8 mouse cellular contexts compared by ENCODE assay signal in genomic region chr16:45158136-45158521, GRCm38 (mm10). TPM values are rescaled to one million over a fixed set of nuclear protein-coding genes. Genes with fewer than 3 reads are reported as not detected.
DNase-seq lines count a peak whose midpoint lies in the region; ATAC-seq and TF ChIP-seq lines count a peak whose summit lies in the region.

No protein-coding gene starts in this region.

- peaks cover 13% of the 10 kb centered on the region for H3K4me1 ChIP-seq in E14TG2a.4 (replicated peaks; ENCODE audit: low read depth, low read length)
- H3K4me1 ChIP-seq in heart, embryonic 10.5 days: peaks cover 15% of the 10 kb centered on the region
- peaks cover 14% of the 10 kb centered on the region for H3K4me1 ChIP-seq in kidney, embryonic 15.5 days
- H3K4me1 ChIP-seq in midbrain, postnatal 0 days (ENCODE audit: insufficient read depth, low read length): peaks cover 8% of the 10 kb centered on the region; the same call in 1 of the 2 replicates
- no peaks in the 10 kb centered on the region for H3K4me1 ChIP-seq in stomach, postnatal 0 days (replicated peaks; ENCODE audit: control insufficient read depth, insufficient read depth)

- ATAC-seq in erythroblast, adult 5-6 weeks (replicated peaks; ENCODE audit: low FRiP score, poor library complexity, severe bottlenecking): peak; percentile 81
- peak; percentile 77 for ATAC-seq in kidney, embryonic 15.5 days (replicated peaks; ENCODE audit: low FRiP score)
- peak; percentile 87 for ATAC-seq in midbrain, postnatal 0 days (ENCODE audit: low FRiP score)
- peak; percentile 78 for ATAC-seq in stomach, postnatal 0 days (ENCODE audit: low FRiP score, low TSS enrichment)

- H3K4me3 ChIP-seq in E14TG2a.4 (replicated peaks; ENCODE audit: low read length): peak overlapping the region; percentile 94
- H3K4me3 ChIP-seq in heart, embryonic 10.5 days: peak overlapping the region; percentile 95
- H3K4me3 ChIP-seq in kidney, embryonic 15.5 days (replicated peaks): peak overlapping the region; percentile 90
- H3K4me3 ChIP-seq in midbrain, postnatal 0 days (ENCODE audit: low read depth, low read length): peak overlapping the region; percentile 95
- H3K4me3 ChIP-seq in stomach, postnatal 0 days (ENCODE audit: low read depth, low read length): peak overlapping the region; percentile 87

- no peaks in the 10 kb centered on the region for H3K36me3 ChIP-seq in E14TG2a.4 (ENCODE audit: insufficient read depth, low read length)
- peaks cover 13% of the 10 kb centered on the region; the same call in 1 of the 2 replicates for H3K36me3 ChIP-seq in heart, embryonic 10.5 days
- H3K36me3 ChIP-seq in kidney, embryonic 15.5 days: no peaks in the 10 kb centered on the region; the same call in 1 of the 2 replicates
- H3K36me3 ChIP-seq in midbrain, postnatal 0 days (ENCODE audit: insufficient read depth, low read length): peaks cover 6% of the 10 kb centered on the region; the same call in 1 of the 2 replicates
- H3K36me3 ChIP-seq in stomach, postnatal 0 days (ENCODE audit: control insufficient read depth, insufficient read depth, low read length): no peaks in the 10 kb centered on the region

- H3K27me3 ChIP-seq in E14TG2a.4 (ENCODE audit: insufficient read depth, low read length): no peaks in the 10 kb centered on the region
- no peaks in the 10 kb centered on the region for H3K27me3 ChIP-seq in heart, embryonic 10.5 days (ENCODE audit: insufficient read depth, poor library complexity, severe bottlenecking)
- H3K27me3 ChIP-seq in kidney, embryonic 15.5 days: no peaks in the 10 kb centered on the region
- no peaks in the 10 kb centered on the region for H3K27me3 ChIP-seq in midbrain, postnatal 0 days (ENCODE audit: insufficient read depth, low read length)
- H3K27me3 ChIP-seq in stomach, postnatal 0 days (ENCODE audit: control insufficient read depth, insufficient read depth, low read length): no peaks in the 10 kb centered on the region

- under 1% methylated on average over 20 of the region's 20 CpGs for WGBS in heart, embryonic 10.5 days
- WGBS in kidney, embryonic 15.5 days: under 1% methylated on average over 20 of the region's 20 CpGs
- WGBS in midbrain, postnatal 0 days: under 1% methylated on average over 20 of the region's 20 CpGs
- under 1% methylated on average over 20 of the region's 20 CpGs for WGBS in stomach, postnatal 0 days

- H3K9me3 ChIP-seq in E14TG2a.4 (ENCODE audit: low read length): no peaks in the 10 kb centered on the region
- H3K9me3 ChIP-seq in heart, embryonic 10.5 days: no peaks in the 10 kb centered on the region
- no peaks in the 10 kb centered on the region for H3K9me3 ChIP-seq in kidney, embryonic 15.5 days (replicated peaks)
- no peaks in the 10 kb centered on the region for H3K9me3 ChIP-seq in midbrain, postnatal 0 days (ENCODE audit: low read length)
- H3K9me3 ChIP-seq in stomach, postnatal 0 days (ENCODE audit: control insufficient read depth, low read length): no peaks in the 10 kb centered on the region

- peak overlapping the region; percentile 92 for H3K27ac ChIP-seq in heart, embryonic 10.5 days
- H3K27ac ChIP-seq in kidney, embryonic 15.5 days: peak overlapping the region; percentile 97
- peak overlapping the region; percentile 93 for H3K27ac ChIP-seq in midbrain, postnatal 0 days (ENCODE audit: low read depth, low read length)
- H3K27ac ChIP-seq in stomach, postnatal 0 days (replicated peaks): peak overlapping the region; percentile 97

- peak overlapping the region; percentile 69 for H3K9ac ChIP-seq in kidney, embryonic 15.5 days
- H3K9ac ChIP-seq in midbrain, postnatal 0 days (replicated peaks; ENCODE audit: low read length, poor library complexity, severe bottlenecking): peak overlapping the region; percentile 93
- peak overlapping the region; percentile 92 for H3K9ac ChIP-seq in stomach, postnatal 0 days (ENCODE audit: low read length)

- no peak for TF ChIP-seq CTCF in E14TG2a.4 (conservative IDR thresholded peaks at IDR 0.05; ENCODE audit: low read length)
- TF ChIP-seq CTCF in midbrain, postnatal 0 days (IDR thresholded peaks at IDR 0.05): no peak
- no peak for TF ChIP-seq CTCF in stomach, postnatal 0 days (IDR thresholded peaks at IDR 0.05; ENCODE audit: low read depth)

- H3K4me2 ChIP-seq in kidney, embryonic 15.5 days: peak overlapping the region; percentile 80
- H3K4me2 ChIP-seq in midbrain, postnatal 0 days (ENCODE audit: low read depth, low read length, poor library complexity, severe bottlenecking): peak overlapping the region; percentile 78
- peak overlapping the region; percentile 82 for H3K4me2 ChIP-seq in stomach, postnatal 0 days (replicated peaks; ENCODE audit: low read depth)

- peak; percentile 34 for DNase-seq in brain, embryonic 18.5 days (ENCODE audit: low read depth, low spot score)
- peak; percentile 93 for DNase-seq in heart, embryonic 10.5 days (ENCODE audit: low spot score)
- DNase-seq in liver: peak; percentile 84
- peak; percentile 86 for DNase-seq in midbrain, postnatal 0 days (ENCODE audit: low spot score)
- peak; percentile 77 for DNase-seq in stomach, postnatal 0 days (ENCODE audit: low spot score)

- no peak for TF ChIP-seq EP300 in stomach, postnatal 0 days (optimal IDR thresholded peaks at IDR 0.05)

RNA-seq across cellular contexts. Expression of gene Slc35a5, which starts 0.4 kb away (rescaled TPM):
- 3.5 and 6.5 TPM in 2 replicates for total RNA-seq in erythroblast, adult 5-6 weeks (2015; ENCODE audit: low replicate concordance)
- 8.5 and 11.4 TPM in 2 replicates for total RNA-seq in erythroblast, adult 5-6 weeks (2017; ENCODE audit: low replicate concordance)
- 13.9 and 14.0 TPM in 2 replicates for polyA plus RNA-seq in heart, embryonic 10.5 days (2016; fragmentation: Nextera tagmentation; extraction: Ambion mirVana)
- polyA plus RNA-seq in kidney, embryonic 15.5 days (2015; fragmentation: Nextera tagmentation; extraction: Ambion mirVana): 19.9 and 21.3 TPM in 2 replicates
- total RNA-seq in midbrain, postnatal 0 days (2014; rRNA removed): 31.4 and 35.0 TPM in 2 replicates
- 30.3 and 34.2 TPM in 2 replicates for polyA plus RNA-seq in midbrain, postnatal 0 days (2015; fragmentation: Nextera tagmentation; extraction: Ambion mirVana)
- 12.8 and 13.0 TPM in 2 replicates for polyA plus RNA-seq in stomach, postnatal 0 days (2015; fragmentation: Nextera tagmentation; extraction: Ambion mirVana)

RNA-seq across cellular contexts. Expression of gene Atg3, which starts 0.5 kb away (rescaled TPM):
- 21.9 and 29.9 TPM in 2 replicates for total RNA-seq in erythroblast, adult 5-6 weeks (2015; ENCODE audit: low replicate concordance)
- 16.4 and 18.0 TPM in 2 replicates for total RNA-seq in erythroblast, adult 5-6 weeks (2017; ENCODE audit: low replicate concordance)
- 35.6 and 39.6 TPM in 2 replicates for polyA plus RNA-seq in heart, embryonic 10.5 days (2016; fragmentation: Nextera tagmentation; extraction: Ambion mirVana)
- polyA plus RNA-seq in kidney, embryonic 15.5 days (2015; fragmentation: Nextera tagmentation; extraction: Ambion mirVana): 32.8 and 33.9 TPM in 2 replicates
- total RNA-seq in midbrain, postnatal 0 days (2014; rRNA removed): 15.4 and 20.5 TPM in 2 replicates
- 45.2 and 46.3 TPM in 2 replicates for polyA plus RNA-seq in midbrain, postnatal 0 days (2015; fragmentation: Nextera tagmentation; extraction: Ambion mirVana)
- polyA plus RNA-seq in stomach, postnatal 0 days (2015; fragmentation: Nextera tagmentation; extraction: Ambion mirVana): 38.8 and 39.2 TPM in 2 replicates

Comparison
In these comparisons a context has a peak if more than half of its experiments do, and no peak if none do; other contexts are left out.
1. Peak in every context shown above with its lines: DNase-seq, ATAC-seq, H3K4me3 ChIP-seq and H3K27ac ChIP-seq.
2. DNase-seq: peak in every context shown above with its lines; median percentile 93 in heart, embryonic 10.5 days; 86 in midbrain, postnatal 0 days; 84 in liver; 77 in stomach, postnatal 0 days; 34 in brain, embryonic 18.5 days.